Comparison of ENCODE assay signal across 29 mouse cellular contexts in genomic region chr15:97167116-97167515, GRCm38 (mm10).
DNase-seq lines count a peak whose midpoint lies in the region; ATAC-seq and TF ChIP-seq lines count a peak whose summit lies in the region.
"Had no signal": no experiment of that assay in that cellular context is flagged by ENCODE, and none has a peak within 500 bp of the region (broad histone marks: within the 10 kb centered on the region; RNA-seq: fewer than 3 reads in every experiment).

No protein-coding gene starts in this region.

- peaks cover 42% of the 10 kb centered on the region for H3K36me3 ChIP-seq in E14TG2a.4 (ENCODE audit: insufficient read depth, low read length)
- no peaks in the 10 kb centered on the region for H3K36me3 ChIP-seq in intestine, embryonic 16.5 days (ENCODE audit: control insufficient read depth, insufficient read depth, low read length)
- no peaks in the 10 kb centered on the region for H3K36me3 ChIP-seq in midbrain, embryonic 16.5 days (ENCODE audit: control insufficient read depth, insufficient read depth, low read length)
- H3K36me3 ChIP-seq: forebrain, embryonic 10.5 days; heart, embryonic 12.5 days; heart, embryonic 15.5 days; hindbrain, embryonic 10.5 days; hindbrain, embryonic 13.5 days; intestine, embryonic 15.5 days had no signal

- DNase-seq in ES-CJ7 (ENCODE audit: low read depth, low spot score) (peak; percentile 78), R1 (ENCODE audit: low read depth, low spot score) (peak; percentile 97)
- peak; percentile 40 for DNase-seq in testis, postnatal 14 days (ENCODE audit: low spot score)
- DNase-seq in cerebellum, adult 9-11 months: no peak
- DNase-seq: adrenal gland, adult 8-10 months; adrenal gland, postnatal 25 days; B cell, adult 2 months; cerebellum, adult 11-12 months; cerebellum, adult 8-10 months; cerebellum, postnatal 14 days; forebrain, postnatal 0 days; gastrocnemius, adult 2 months; gastrocnemius, postnatal 14 days; heart, adult 11 months; heart, postnatal 10 days; heart, postnatal 36 days had no signal

- H3K9ac ChIP-seq in intestine, embryonic 16.5 days (ENCODE audit: low read depth, low read length): no peak overlapping the region
- no peak overlapping the region for H3K9ac ChIP-seq in midbrain, embryonic 16.5 days (ENCODE audit: low read depth, low read length)
- H3K9ac ChIP-seq: forebrain, postnatal 0 days; heart, embryonic 12.5 days; heart, embryonic 15.5 days; hindbrain, embryonic 13.5 days; intestine, embryonic 15.5 days had no signal

- H3K27ac ChIP-seq in intestine, embryonic 16.5 days (ENCODE audit: low read length): no peak overlapping the region
- H3K27ac ChIP-seq in midbrain, embryonic 16.5 days (ENCODE audit: low read length): no peak overlapping the region
- H3K27ac ChIP-seq: forebrain, embryonic 10.5 days; heart, embryonic 15.5 days; hindbrain, embryonic 10.5 days; hindbrain, embryonic 13.5 days; intestine, embryonic 15.5 days had no signal

- H3K4me3 ChIP-seq in E14TG2a.4 (replicated peaks; ENCODE audit: low read length): peak overlapping the region; percentile 93
- H3K4me3 ChIP-seq in intestine, embryonic 16.5 days (ENCODE audit: low read length): no peak overlapping the region
- H3K4me3 ChIP-seq in midbrain, embryonic 16.5 days (ENCODE audit: low read depth, low read length): no peak overlapping the region
- H3K4me3 ChIP-seq: forebrain, embryonic 10.5 days; gastrocnemius, adult 2 months; heart, embryonic 12.5 days; heart, embryonic 15.5 days; hindbrain, embryonic 10.5 days; hindbrain, embryonic 13.5 days; intestine, embryonic 15.5 days had no signal

- WGBS in intestine, embryonic 16.5 days: 96% methylated on average over 7 of the region's 7 CpGs
- 97% methylated on average over 7 of the region's 7 CpGs for WGBS in midbrain, embryonic 16.5 days

- H3K4me1 ChIP-seq in E14TG2a.4 (replicated peaks; ENCODE audit: low read depth, low read length): peaks cover 49% of the 10 kb centered on the region
- no peaks in the 10 kb centered on the region for H3K4me1 ChIP-seq in intestine, embryonic 16.5 days (ENCODE audit: control insufficient read depth, insufficient read depth, low read length)
- H3K4me1 ChIP-seq in midbrain, embryonic 16.5 days (ENCODE audit: control insufficient read depth, insufficient read depth, low read length): peaks cover 3% of the 10 kb centered on the region; the same call in 1 of the 2 replicates
- H3K4me1 ChIP-seq: forebrain, embryonic 10.5 days; hindbrain, embryonic 10.5 days; intestine, embryonic 15.5 days had no signal

- no peak for ATAC-seq in intestine, embryonic 16.5 days
- no peak for ATAC-seq in midbrain, embryonic 16.5 days
- ATAC-seq: activated CD4-positive, CD25-positive, alpha-beta regulatory T cell, adult 4 months; forebrain, embryonic 14.5 days; forebrain, postnatal 0 days; hindbrain, embryonic 16.5 days; intestine, embryonic 15.5 days had no signal

- H3K27me3 ChIP-seq in E14TG2a.4 (ENCODE audit: insufficient read depth, low read length): peaks cover 4% of the 10 kb centered on the region; the same call in 1 of the 2 replicates
- H3K27me3 ChIP-seq in intestine, embryonic 16.5 days (replicated peaks; ENCODE audit: control insufficient read depth, insufficient read depth, low read length): no peaks in the 10 kb centered on the region
- H3K27me3 ChIP-seq in midbrain, embryonic 16.5 days (ENCODE audit: control insufficient read depth, insufficient read depth, low read depth, low read length): no peaks in the 10 kb centered on the region
- H3K27me3 ChIP-seq: CH12.LX; heart, embryonic 12.5 days; heart, embryonic 15.5 days; hindbrain, embryonic 13.5 days; intestine, embryonic 15.5 days had no signal

- TF ChIP-seq CTCF in E14TG2a.4 (conservative IDR thresholded peaks at IDR 0.05; ENCODE audit: low read length): no peak

- H3K4me2 ChIP-seq in intestine, embryonic 16.5 days (ENCODE audit: low read depth, low read length): no peak overlapping the region
- H3K4me2 ChIP-seq in midbrain, embryonic 16.5 days (ENCODE audit: low read length): no peak overlapping the region
- H3K4me2 ChIP-seq: heart, embryonic 12.5 days; heart, embryonic 15.5 days; hindbrain, embryonic 13.5 days; intestine, embryonic 15.5 days had no signal

- no peaks in the 10 kb centered on the region for H3K9me3 ChIP-seq in E14TG2a.4 (ENCODE audit: low read length)
- H3K9me3 ChIP-seq in intestine, embryonic 16.5 days (ENCODE audit: control insufficient read depth, low read length): no peaks in the 10 kb centered on the region
- no peaks in the 10 kb centered on the region for H3K9me3 ChIP-seq in midbrain, embryonic 16.5 days (replicated peaks; ENCODE audit: control insufficient read depth, low read length, poor library complexity, severe bottlenecking)
- H3K9me3 ChIP-seq: forebrain, embryonic 10.5 days; heart, embryonic 12.5 days; heart, embryonic 15.5 days; hindbrain, embryonic 10.5 days; hindbrain, embryonic 13.5 days; intestine, embryonic 15.5 days had no signal
